Mouse (Mus musculus) liver, embryonic 12.5 days (tissue): Measurements from ENCODE around the gene Ttll4. TPM values are rescaled to one million over a fixed set of nuclear protein-coding genes. Genes with fewer than 3 reads are reported as not detected.

Experiments
- ATAC-seq: fragments of 200-750 bp; cut with Nextera tagmentation; 2 replicates; pipeline ENCODE4 v1.8.0; 2017; ENCODE audit warnings: moderate number of reproducible peaks, mild to moderate bottlenecking, moderate library complexity
- H3K27ac ChIP-seq: fragments of 300-500 bp; sonication (generic); 2 replicates; pipeline ENCODE4 v1.5.1; 2016; ENCODE audit warnings: mild to moderate bottlenecking
- H3K27me3 ChIP-seq: fragments of 300-500 bp; sonication (generic); replicated peaks from 2 replicates; pipeline ENCODE4 v1.6.1; 2016; ENCODE audit warnings: mild to moderate bottlenecking, moderate library complexity
- H3K36me3 ChIP-seq: fragments of 300-500 bp; sonication (generic); 2 replicates; pipeline ENCODE4 v1.6.1; 2016; ENCODE audit warnings: mild to moderate bottlenecking, moderate library complexity
- H3K4me1 ChIP-seq: fragments of 300-500 bp; sonication (generic); 2 replicates; pipeline ENCODE4 v1.6.1; 2016
- H3K4me2 ChIP-seq: fragments of 300-500 bp; sonication (generic); 2 replicates; pipeline ENCODE4 v1.6.1; 2016; ENCODE audit warnings: mild to moderate bottlenecking, moderate library complexity
- H3K4me3 ChIP-seq: fragments of 300-500 bp; sonication (generic); 2 replicates; pipeline ENCODE4 v1.5.1; 2016; ENCODE audit warnings: mild to moderate bottlenecking, moderate library complexity
- H3K9ac ChIP-seq: fragments of 300-500 bp; sonication (generic); 2 replicates; pipeline ENCODE4 v1.6.1; 2016; ENCODE audit warnings: mild to moderate bottlenecking, moderate library complexity
- H3K9me3 ChIP-seq: fragments of 300-500 bp; sonication (generic); replicated peaks from 2 replicates; pipeline ENCODE4 v1.6.1; 2016; ENCODE audit warnings: mild to moderate bottlenecking, moderate library complexity
- WGBS: fragments of 180-500 bp; shearing (Covaris S2); methylation state at CpG from one replicate; pipeline ENCODE4 v1.1.7; 2016; ENCODE audit not compliant: insufficient replicate concordance; 5-methylcytosine and 5-hydroxymethylcytosine counted together
- polyA plus RNA-seq: library from polyadenylated mRNA; unstranded; fragments of >200 nt; fragmentation: Nextera tagmentation; extraction: Ambion mirVana; gene quantifications from 2 replicates; pipeline ENCODE4 v1.2.1, GENCODE M21; 2016

Ttll4 gene
- 15.4 and 17.8 TPM in 2 replicates for polyA plus RNA-seq

DNA sequence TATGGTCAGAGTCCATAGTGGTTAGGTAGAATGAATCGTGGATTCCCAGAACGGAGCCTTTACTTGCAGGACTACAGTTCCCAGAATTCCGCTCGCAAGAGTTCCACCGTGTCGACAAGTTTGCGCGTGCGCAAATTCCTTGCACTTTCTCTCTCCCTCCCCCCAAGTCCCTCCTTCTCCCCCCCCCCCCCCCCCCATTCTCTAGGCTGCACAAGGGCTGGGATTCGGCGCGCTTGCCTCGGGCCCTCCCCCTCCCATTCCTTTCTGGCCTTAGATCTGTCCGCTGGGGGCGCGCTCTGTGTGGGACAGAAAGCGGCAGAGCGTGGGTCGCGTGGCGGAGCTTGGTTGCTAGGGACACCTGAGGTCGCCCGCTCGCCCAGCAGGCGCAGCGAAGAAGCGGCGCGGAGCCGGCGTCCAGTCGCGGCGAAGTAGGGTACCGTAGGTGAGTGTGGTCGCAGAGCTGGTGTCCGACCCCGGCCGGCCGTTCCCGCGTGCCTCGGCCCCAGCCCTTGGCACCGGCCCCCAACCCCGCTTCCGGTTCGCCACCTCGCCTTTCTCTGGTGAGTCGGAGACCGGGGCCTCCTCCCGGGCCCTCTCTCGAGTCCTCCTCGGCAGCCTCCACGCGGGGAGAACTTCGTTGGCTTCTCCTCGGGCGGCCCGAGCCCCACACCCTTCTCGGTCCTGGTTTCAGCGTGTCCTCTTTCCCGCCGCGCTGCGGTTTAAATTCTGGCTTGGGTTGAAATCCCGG is at the start of gene Ttll4:
Gene Ttll4 (plus strand): TSS at position 298 of the 748 bp plus-strand sequence.
- ATAC-seq = peak; percentile 97
- peaks cover 4% of the 10 kb centered on the region for H3K36me3 ChIP-seq
- H3K27ac ChIP-seq = peak within 1 kb of the TSS; percentile 87
- H3K4me1 ChIP-seq = peaks cover 39% of the 10 kb centered on the region
- H3K27me3 ChIP-seq = no peaks in the 10 kb centered on the region
- peak within 1 kb of the TSS; percentile 88 for H3K4me3 ChIP-seq
- H3K4me2 ChIP-seq = peak within 1 kb of the TSS; percentile 84
- H3K9ac ChIP-seq = peak within 1 kb of the TSS; percentile 91
- no peaks in the 10 kb centered on the region for H3K9me3 ChIP-seq
- WGBS = under 1% methylated on average over 53 of the region's 66 CpGs

DNA sequence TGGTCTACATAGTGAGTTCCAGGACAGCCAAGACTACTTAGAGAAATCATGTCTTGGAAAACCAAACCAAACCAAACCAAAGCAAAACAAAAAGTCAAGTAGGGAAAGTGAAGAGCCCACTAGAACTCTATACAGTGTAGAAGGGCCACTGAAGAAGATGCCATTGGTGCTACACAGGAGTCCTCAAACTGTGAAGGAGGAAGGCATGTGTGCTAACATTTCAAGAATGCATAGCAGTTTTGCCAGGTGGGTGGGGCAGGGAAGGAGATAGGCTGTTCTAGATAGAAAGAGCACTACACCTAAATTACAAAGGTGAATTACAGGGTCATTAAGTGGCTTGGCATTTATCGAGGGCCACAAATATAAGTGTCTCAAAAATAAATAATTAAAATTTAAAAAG is 37.4 kb upstream of the Ttll4 start:
- whole genome bisulfite sequencing = 75% methylated on average over 1 of the region's 1 CpGs
- Histone ChIP-seq H3K4me2 (no peak overlapping the region), H3K9ac (no peak overlapping the region), H3K36me3 (no peaks in the 10 kb centered on the region), H3K4me1 (no peaks in the 10 kb centered on the region), H3K4me3 (no peak overlapping the region), H3K27ac (no peak overlapping the region), H3K27me3 (no peaks in the 10 kb centered on the region), H3K9me3 (no peaks in the 10 kb centered on the region)
- no peak for ATAC-seq

DNA sequence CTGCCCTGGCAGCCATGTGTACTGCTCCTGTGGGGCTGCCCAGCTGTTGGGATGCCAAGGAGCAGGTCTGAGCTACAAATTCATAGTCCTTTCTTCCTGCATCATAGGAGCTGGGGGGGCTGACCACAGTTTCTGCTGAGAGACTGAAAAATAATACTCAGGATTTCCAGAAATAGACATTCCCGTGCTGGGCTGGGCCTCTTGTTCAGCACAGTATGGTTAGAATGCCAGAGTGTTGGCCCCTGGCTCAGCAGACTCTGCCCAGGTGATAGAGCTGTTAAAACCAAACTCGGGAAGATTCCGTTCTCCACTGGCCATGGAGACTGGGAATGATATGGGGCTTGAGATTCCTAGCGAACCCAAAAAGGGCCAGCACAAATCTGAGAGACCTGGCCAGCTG is 35.5 kb upstream of the Ttll4 start:
- Histone ChIP-seq H3K4me1 (no peaks in the 10 kb centered on the region), H3K27ac (no peak overlapping the region), H3K9me3 (no peaks in the 10 kb centered on the region), H3K4me2 (no peak overlapping the region), H3K4me3 (no peak overlapping the region), H3K9ac (no peak overlapping the region), H3K36me3 (no peaks in the 10 kb centered on the region), H3K27me3 (no peaks in the 10 kb centered on the region)
- WGBS = 64% methylated on average over 4 of the region's 4 CpGs
- no peak for ATAC-seq

DNA sequence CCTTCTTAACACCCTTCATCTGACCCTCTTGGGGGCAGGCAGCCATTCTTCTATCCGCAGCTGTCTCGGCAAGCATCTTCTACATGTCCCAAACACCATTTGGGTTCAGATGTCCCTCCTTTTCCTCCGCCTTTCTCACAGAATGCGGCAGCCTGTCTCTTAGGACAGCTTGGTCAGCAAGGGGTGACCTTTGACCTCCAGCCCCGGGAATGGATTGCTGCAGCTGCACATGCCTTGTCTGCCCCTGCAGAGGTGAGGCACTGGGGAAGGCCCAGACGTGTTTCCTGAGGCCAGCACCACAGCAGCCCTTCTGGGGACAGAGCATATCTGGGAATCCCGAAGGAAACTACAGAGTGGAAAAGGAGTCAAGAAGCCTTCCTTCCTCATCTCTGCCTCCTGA is 33.5 kb upstream of the Ttll4 start:
- WGBS = 58% methylated on average over 7 of the region's 7 CpGs
- H3K4me1 ChIP-seq = no peaks in the 10 kb centered on the region

DNA sequence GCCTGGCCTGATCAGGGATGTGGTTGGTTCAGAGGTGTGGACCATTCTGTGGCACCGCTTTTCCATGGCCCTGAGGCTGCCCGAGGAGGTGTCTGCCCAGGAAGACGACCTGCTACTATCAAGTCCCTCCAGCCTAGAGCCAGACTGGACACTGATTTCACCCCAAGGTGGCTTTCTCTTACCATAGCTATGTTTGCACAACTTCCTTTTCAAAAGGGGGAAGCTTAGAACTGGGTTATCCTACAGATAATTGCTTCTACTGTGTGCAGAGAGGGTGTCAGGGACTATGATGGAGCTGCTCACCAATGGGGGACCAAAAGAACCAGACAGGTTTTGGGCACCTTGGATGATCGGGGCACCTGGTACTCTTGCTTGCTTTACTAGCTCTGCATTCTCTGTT is 28.8 kb upstream of the Ttll4 start:
- H3K4me1 ChIP-seq = no peaks in the 10 kb centered on the region
- H3K4me3 ChIP-seq = no peak overlapping the region
- H3K4me2 ChIP-seq = no peak overlapping the region
- WGBS = 46% methylated on average over 4 of the region's 4 CpGs
- no peaks in the 10 kb centered on the region for H3K9me3 ChIP-seq
- H3K9ac ChIP-seq = no peak overlapping the region
- H3K36me3 ChIP-seq = no peaks in the 10 kb centered on the region
- H3K27ac ChIP-seq = no peak overlapping the region
- ATAC-seq = no peak
- no peaks in the 10 kb centered on the region; the same call in 1 of the 2 replicates for H3K27me3 ChIP-seq

More for the DNA sequence above, 33.5 kb upstream of the Ttll4 start:
- Histone ChIP-seq H3K9ac (no peak overlapping the region), H3K4me3 (no peak overlapping the region), H3K36me3 (no peaks in the 10 kb centered on the region), H3K27ac (no peak overlapping the region), H3K27me3 (no peaks in the 10 kb centered on the region), H3K4me2 (no peak overlapping the region), H3K9me3 (no peaks in the 10 kb centered on the region)
- ATAC-seq = no peak

DNA sequence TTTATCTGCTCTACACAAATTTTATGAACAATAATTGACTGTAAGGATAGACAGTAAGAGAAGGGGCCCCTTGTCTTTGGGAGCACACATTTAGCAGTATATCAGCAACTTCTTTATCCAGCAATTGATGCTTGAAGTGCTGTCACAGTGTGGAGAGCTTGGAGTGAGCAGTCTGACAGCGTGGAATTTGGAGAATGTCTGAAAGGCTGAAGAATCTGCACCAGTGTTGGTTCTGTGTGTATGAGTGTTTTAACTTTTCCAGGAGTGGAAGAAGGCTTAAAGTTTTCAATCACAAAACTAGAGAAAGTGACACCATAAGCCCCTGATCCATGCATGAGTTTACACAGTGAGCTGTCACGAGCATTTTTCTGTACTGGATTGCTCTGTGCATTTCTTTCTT is 18.0 kb upstream of the Ttll4 start:
- Histone ChIP-seq H3K9ac (no peak overlapping the region), H3K4me1 (no peaks in the 10 kb centered on the region), H3K27me3 (0 out of 2 replicates have a peak, but pooled peaks cover 6% of the 10 kb centered on the region), H3K9me3 (no peaks in the 10 kb centered on the region), H3K36me3 (no peaks in the 10 kb centered on the region), H3K4me3 (no peak overlapping the region), H3K4me2 (no peak overlapping the region), H3K27ac (no peak overlapping the region)
- ATAC-seq = no peak
- 68% methylated on average over 2 of the region's 2 CpGs for WGBS

DNA sequence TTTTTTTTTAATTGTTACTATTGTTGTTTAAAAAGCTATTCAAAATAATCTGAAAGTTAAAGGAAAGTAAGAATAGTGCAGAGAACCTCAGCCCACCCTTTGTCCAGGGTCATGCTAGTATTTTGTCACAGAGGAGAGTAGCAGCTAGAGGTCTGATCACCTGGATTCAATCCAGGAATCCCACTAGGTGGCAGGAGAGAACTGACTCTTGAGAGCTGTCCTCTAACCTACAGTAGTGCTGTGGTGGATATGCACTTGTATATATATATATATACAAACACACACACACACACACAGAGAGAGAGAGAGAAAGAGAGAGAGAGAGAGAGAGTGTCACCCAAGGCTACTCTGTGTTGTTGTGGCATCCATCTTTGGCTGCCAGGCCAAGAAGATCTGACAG is 17.6 kb upstream of the Ttll4 start:
- Histone ChIP-seq H3K27me3 (0 out of 2 replicates have a peak, but pooled peaks cover 6% of the 10 kb centered on the region), H3K4me3 (no peak overlapping the region), H3K9me3 (no peaks in the 10 kb centered on the region), H3K36me3 (no peaks in the 10 kb centered on the region), H3K4me1 (no peaks in the 10 kb centered on the region), H3K4me2 (no peak overlapping the region), H3K9ac (no peak overlapping the region), H3K27ac (no peak overlapping the region)
- ATAC-seq = no peak

DNA sequence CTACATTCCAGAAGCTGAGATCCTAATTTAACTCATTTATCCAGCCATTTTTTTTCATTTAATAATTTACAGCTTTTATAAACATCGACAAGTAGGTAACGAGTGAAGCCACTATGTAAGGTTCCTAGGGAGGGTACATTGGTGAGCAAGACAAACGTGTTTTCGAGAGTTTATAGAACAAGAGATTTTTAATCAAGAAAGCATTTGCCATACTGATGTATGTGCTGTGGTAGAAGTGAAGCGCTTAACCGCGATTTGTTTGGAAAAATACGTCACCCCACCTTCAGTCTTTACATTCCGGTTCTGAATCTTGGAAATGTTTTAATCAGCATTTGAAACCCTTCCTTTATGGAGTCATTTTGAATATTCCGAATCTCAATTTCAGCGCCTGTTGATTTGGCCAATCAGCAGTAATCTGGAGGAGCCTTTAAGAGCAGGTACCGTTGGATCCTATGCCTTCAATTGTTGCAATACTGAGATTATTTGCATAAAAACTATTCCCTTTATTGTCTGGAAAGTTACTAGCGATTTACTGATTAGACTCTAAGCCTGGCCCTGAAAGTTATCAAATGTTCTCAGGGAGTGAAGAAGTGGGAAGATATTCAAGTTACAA is 814 bp downstream of the Ttll4 start:
- Histone ChIP-seq H3K9ac (peak overlapping the region; percentile 91), H3K4me2 (peak overlapping the region; percentile 84), H3K4me3 (peak overlapping the region; percentile 88), H3K36me3 (peaks cover 9% of the 10 kb centered on the region), H3K27me3 (no peaks in the 10 kb centered on the region), H3K4me1 (peaks cover 40% of the 10 kb centered on the region), H3K27ac (peak overlapping the region; percentile 87), H3K9me3 (no peaks in the 10 kb centered on the region)
- whole genome bisulfite sequencing = 3% methylated on average over 13 of the region's 13 CpGs
- ATAC-seq = no peak

DNA sequence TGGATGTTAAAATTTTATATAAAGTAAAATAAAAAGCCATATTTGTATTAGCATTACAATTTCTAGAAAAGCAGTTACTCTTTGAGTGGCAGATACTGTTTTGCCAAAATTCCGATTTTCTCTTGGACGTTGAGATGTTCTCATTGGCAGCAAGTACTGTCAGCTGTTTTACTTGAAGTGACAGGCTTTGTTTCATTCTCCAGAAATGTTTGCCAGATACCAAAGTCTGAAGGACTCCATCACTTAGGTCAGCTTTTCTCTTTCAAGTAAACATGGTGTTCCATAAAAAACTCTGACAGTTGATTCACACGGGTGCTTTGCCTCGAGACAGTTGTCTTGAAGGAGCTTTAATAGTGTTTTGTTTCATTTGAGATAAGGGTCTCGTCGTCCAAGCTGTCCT is 3.6 kb downstream of the Ttll4 start:
- Histone ChIP-seq H3K36me3 (peaks cover 13% of the 10 kb centered on the region), H3K9me3 (no peaks in the 10 kb centered on the region), H3K9ac (no peak overlapping the region), H3K27me3 (no peaks in the 10 kb centered on the region), H3K4me3 (no peak overlapping the region), H3K27ac (no peak overlapping the region), H3K4me2 (no peak overlapping the region), H3K4me1 (peaks cover 42% of the 10 kb centered on the region)
- no peak for ATAC-seq
- 54% methylated on average over 6 of the region's 6 CpGs for WGBS

DNA sequence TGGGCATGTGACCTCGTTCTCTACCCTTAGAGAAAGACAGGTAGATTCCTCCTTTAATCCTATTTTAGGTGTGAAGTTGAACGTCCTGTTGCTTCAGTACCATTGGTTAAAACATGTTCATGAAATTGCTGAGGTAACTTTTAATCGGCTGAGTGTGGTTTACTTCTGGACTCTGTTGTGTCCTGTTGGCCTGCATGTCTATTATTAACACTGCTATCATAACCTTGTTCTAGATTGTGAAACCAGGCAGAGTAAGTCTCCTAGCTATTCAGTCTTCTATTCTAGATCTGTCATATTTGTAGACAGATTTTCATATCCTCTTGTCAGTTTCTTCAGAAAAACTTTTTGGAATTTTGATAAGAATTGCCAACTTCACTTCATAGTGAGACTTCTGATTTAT is 6.8 kb downstream of the Ttll4 start:
- peaks cover 39% of the 10 kb centered on the region for H3K36me3 ChIP-seq
- H3K9me3 ChIP-seq = no peaks in the 10 kb centered on the region
- H3K4me3 ChIP-seq = no peak overlapping the region
- 67% methylated on average over 3 of the region's 3 CpGs for WGBS
- ATAC-seq = no peak
- no peak overlapping the region for H3K9ac ChIP-seq
- H3K4me1 ChIP-seq = peaks cover 44% of the 10 kb centered on the region
- no peaks in the 10 kb centered on the region for H3K27me3 ChIP-seq
- H3K4me2 ChIP-seq = no peak overlapping the region
- no peak overlapping the region for H3K27ac ChIP-seq

DNA sequence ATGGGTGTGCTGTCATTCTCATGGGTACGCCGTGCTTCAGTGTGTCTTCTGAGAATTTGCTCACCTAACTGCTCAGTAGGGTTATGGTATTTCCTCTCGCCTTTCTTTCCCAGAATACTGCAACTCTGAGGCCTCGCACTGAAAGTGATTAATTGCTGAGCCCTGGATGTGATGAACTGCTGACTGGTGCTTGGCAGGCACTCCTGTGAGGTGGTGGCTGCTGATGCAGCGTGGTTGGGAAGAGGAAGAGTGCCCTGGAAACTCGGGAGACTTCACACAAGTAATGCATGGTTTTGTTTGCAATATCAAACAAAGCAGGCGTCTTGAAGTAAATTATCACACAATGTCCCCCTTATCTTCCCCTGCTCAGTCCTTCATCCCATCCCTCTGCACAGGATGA is 11.2 kb downstream of the Ttll4 start:
- WGBS = 60% methylated on average over 7 of the region's 7 CpGs
- H3K36me3 ChIP-seq = peaks cover 48% of the 10 kb centered on the region
- no peak for ATAC-seq
- no peak overlapping the region for H3K4me3 ChIP-seq
- H3K9ac ChIP-seq = no peak overlapping the region
- H3K9me3 ChIP-seq = no peaks in the 10 kb centered on the region
- H3K27me3 ChIP-seq = no peaks in the 10 kb centered on the region
- H3K4me1 ChIP-seq = peaks cover 18% of the 10 kb centered on the region
- no peak overlapping the region for H3K27ac ChIP-seq
- no peak overlapping the region for H3K4me2 ChIP-seq

DNA sequence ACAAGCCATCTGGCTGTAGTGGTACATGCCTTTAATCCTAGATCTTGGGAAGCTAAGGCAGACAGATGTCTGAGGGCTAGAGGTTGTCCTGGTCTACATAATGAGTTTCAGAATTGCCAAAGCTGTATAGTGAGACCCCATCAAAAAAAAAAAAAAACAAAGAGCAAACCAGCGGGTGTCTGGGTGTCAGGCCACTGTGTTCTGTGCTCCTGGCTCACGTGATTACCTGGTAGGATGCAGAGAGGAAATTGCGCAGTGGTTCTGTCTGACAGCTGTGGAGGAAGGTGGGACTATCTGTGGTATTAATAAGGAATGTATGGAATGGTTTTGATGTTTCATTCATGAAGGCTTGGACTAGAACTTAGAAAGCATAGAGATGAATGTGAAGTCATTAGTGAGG is 15.3 kb downstream of the Ttll4 start:
- H3K4me1 ChIP-seq = peaks cover 27% of the 10 kb centered on the region
- H3K27me3 ChIP-seq = no peaks in the 10 kb centered on the region
- no peak overlapping the region for H3K4me2 ChIP-seq
- no peak overlapping the region for H3K4me3 ChIP-seq
- ATAC-seq = no peak
- H3K9ac ChIP-seq = no peak overlapping the region
- no peak overlapping the region for H3K27ac ChIP-seq
- peaks cover 67% of the 10 kb centered on the region for H3K36me3 ChIP-seq
- H3K9me3 ChIP-seq = no peaks in the 10 kb centered on the region
- WGBS = 87% methylated on average over 3 of the region's 3 CpGs
